Mouse (Mus musculus) cortical plate, adult 2 months (tissue): ENCODE results near the gene Pttg1ip.

Experiments used
- CTCF ChIP-seq: fragments of 200-500 bp; IDR thresholded peaks from 2 replicates; pipeline ENCODE4 v1.5.1; 2011; ENCODE audit warnings: mild to moderate bottlenecking, control low read depth, low read length; ENCODE audit not compliant: insufficient read depth; ENCODE audit errors: extremely low read depth
- POLR2A ChIP-seq: fragments of 200-500 bp; IDR thresholded peaks from 2 replicates; pipeline ENCODE4 v1.6.1; 2011; ENCODE audit warnings: mild to moderate bottlenecking, low read length, control low read depth; ENCODE audit not compliant: insufficient read depth; ENCODE audit errors: extremely low read depth

DNA sequence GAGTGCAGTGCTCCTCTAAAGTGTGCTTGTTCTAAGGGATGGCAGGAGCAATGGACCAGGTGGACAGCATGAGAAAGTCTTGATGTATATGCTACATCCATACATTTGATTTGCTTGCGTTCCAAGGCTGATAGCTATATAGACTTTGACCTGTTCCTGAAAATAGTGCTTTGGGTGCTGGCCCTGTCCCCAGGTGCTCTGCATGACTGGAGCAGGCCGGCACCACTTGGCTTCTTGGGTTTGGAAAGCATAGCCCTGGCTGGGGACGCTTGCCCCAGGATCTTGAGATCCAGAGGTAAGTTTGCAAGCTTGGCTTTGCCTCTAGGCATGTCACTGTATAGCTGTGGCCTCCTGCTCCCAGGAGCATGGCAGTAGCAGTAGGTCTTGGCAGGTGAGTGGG lies 5.1 kb downstream of the Pttg1ip start:
- TF ChIP-seq POLR2A (no peak), CTCF (no peak)
